Mouse (Mus musculus): ENCODE measurements around the gene Rps6kb1.

DNA sequence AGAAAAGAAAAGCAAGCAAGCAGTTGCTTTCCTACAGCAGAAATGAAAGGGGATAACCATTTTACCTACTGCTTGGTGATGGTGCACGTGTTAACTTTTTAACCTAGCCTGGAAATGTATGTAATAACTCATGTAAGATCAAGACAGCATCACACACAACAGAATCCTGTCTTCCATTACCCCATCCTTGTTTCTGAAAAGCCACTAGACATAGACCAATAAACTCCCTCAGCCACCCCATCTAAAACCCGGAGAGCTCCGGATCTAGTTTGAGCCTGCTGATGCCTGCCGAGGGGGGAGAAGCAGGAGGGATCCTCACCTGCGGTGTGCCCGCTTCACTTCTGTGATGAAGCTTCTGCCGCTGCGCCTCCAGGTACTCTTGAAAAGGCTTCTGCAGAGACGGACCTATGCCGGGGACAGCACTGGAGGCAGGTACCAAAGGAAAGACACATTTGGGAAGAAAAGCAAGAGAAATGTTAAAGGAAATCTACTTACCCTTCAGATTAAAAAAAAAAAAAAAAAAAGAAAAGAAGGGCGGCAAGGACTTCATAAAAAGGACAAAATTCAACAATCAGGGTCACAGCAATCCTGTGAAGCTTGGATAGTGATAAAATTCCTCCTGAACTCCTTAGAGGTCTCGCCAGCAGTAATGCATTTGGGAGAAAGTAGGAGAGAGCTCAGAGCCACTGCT is 41.7 kb upstream of the Rps6kb1 start:
- TF ChIP-seq CTCF (IDR thresholded peaks at IDR 0.05; ENCODE audit: extremely low read depth, insufficient read depth, low read length): no peak
- TF ChIP-seq POLR2A (IDR thresholded peaks at IDR 0.05; ENCODE audit: extremely low read depth, insufficient read depth, low read length): no peak

Data from cortical plate, adult 2 months (tissue).